Mouse (Mus musculus): ENCODE data around the gene Ccdc28b. TPM values are rescaled to one million over a fixed set of nuclear protein-coding genes. Genes with fewer than 3 reads are reported as not detected.
A peak's percentile ranks its signal among the peaks of the same experiment; 100 is the strongest.

Gene Ccdc28b
- 7.7 TPM for polyA plus RNA-seq (2012; fragmentation: generic; extraction: Trizol)
- long read RNA-seq, experiment 1, transcript Ccdc28b-201 (6 exons, 879 nt): major isoform, 8 of 11 reads
- long read RNA-seq, experiment 1, partial matches to known transcripts: 0 of 11 reads
- long read RNA-seq, experiment 1, other reads (novel, unspliced or antisense): 3 of 11 reads
- long read RNA-seq, experiment 2, partial matches to known transcripts: 0 of 1 reads
- long read RNA-seq, experiment 2, other reads (novel, unspliced or antisense): 1 of 1 reads

GRCm38 (mm10) chr4:129623681-129624091 lies at the start of gene Ccdc28b:
Gene Ccdc28b (minus strand): TSS chr4:129623947.
- peak within 1 kb of the TSS; percentile 55 for H3ac ChIP-seq (ENCODE audit: control insufficient read depth, insufficient read length, low read depth)
- peaks cover 20% of the 10 kb centered on the region for H3K36me3 ChIP-seq (ENCODE audit: control insufficient read depth, insufficient read depth)
- H3K79me3 ChIP-seq (ENCODE audit: low read depth): no peaks in the 10 kb centered on the region
- H3K4me3 ChIP-seq (ENCODE audit: insufficient read depth, poor library complexity, severe bottlenecking): peak within 1 kb of the TSS; percentile 29
- TF ChIP-seq MYOG (IDR thresholded peaks at IDR 0.05; ENCODE audit: control insufficient read depth, extremely low read depth, insufficient read length) (no peak), USF1 (IDR thresholded peaks at IDR 0.05; ENCODE audit: low read depth) (no peak), CTCF (IDR thresholded peaks at IDR 0.05; ENCODE audit: control insufficient read depth, insufficient read depth, insufficient read length) (no peak), FOSL1 (IDR thresholded peaks at IDR 0.05; ENCODE audit: insufficient read depth, low read length, poor library complexity, severe bottlenecking) (no peak)
- H3K79me2 ChIP-seq (ENCODE audit: control insufficient read depth, insufficient read depth): peaks cover 6% of the 10 kb centered on the region
- no peaks in the 10 kb centered on the region for H3K27me3 ChIP-seq (ENCODE audit: control insufficient read depth, insufficient read depth, insufficient read length)

- TF ChIP-seq MYOG (IDR thresholded peaks at IDR 0.05; ENCODE audit: control insufficient read depth, extremely low read depth, insufficient read length): no peak
- no peak for TF ChIP-seq CTCF (IDR thresholded peaks at IDR 0.05; ENCODE audit: control insufficient read depth, insufficient read depth, insufficient read length)
- no peak for TF ChIP-seq FOSL1 (IDR thresholded peaks at IDR 0.05; ENCODE audit: insufficient read depth, low read length, poor library complexity, severe bottlenecking)
- no peak for TF ChIP-seq MYOD1 (IDR thresholded peaks at IDR 0.05; ENCODE audit: control insufficient read depth, insufficient read length, low read depth)
- no peak for TF ChIP-seq CEBPB (IDR thresholded peaks at IDR 0.05; ENCODE audit: low read depth)
- no peak for TF ChIP-seq MAX (IDR thresholded peaks at IDR 0.05)
- TF ChIP-seq USF1 (IDR thresholded peaks at IDR 0.05; ENCODE audit: low read depth): no peak
These were observed 49.2 kb upstream of the Ccdc28b start for GRCm38 (mm10) chr4:129672878-129673449.

GRCm38 (mm10) chr4:129672083-129672877 lies 48.5 kb upstream of the Ccdc28b start, which contains the start of gene Kpna6:
Gene Kpna6 (minus strand): TSS chr4:129672767.
- Histone ChIP-seq H3K27me3 (ENCODE audit: control insufficient read depth, insufficient read depth, insufficient read length) (no peaks in the 10 kb centered on the region), H3K79me2 (ENCODE audit: control insufficient read depth, insufficient read depth) (peaks cover 50% of the 10 kb centered on the region), H3K4me3 (ENCODE audit: insufficient read depth, poor library complexity, severe bottlenecking) (peak within 1 kb of the TSS; percentile 93), H3K36me3 (ENCODE audit: control insufficient read depth, insufficient read depth) (peaks cover 9% of the 10 kb centered on the region), H3K79me3 (ENCODE audit: low read depth) (peaks cover 40% of the 10 kb centered on the region), H3ac (ENCODE audit: control insufficient read depth, insufficient read length, low read depth) (peak within 1 kb of the TSS; percentile 91)
- TF ChIP-seq CTCF (IDR thresholded peaks at IDR 0.05; ENCODE audit: control insufficient read depth, insufficient read depth, insufficient read length) (no peak), MAX (IDR thresholded peaks at IDR 0.05) (peak; percentile 30)

More at GRCm38 (mm10) chr4:129672878-129673449, 49.2 kb upstream of the Ccdc28b start:
- Histone ChIP-seq H3K36me3 (ENCODE audit: control insufficient read depth, insufficient read depth) (peaks cover 9% of the 10 kb centered on the region), H3K79me2 (ENCODE audit: control insufficient read depth, insufficient read depth) (peaks cover 48% of the 10 kb centered on the region), H3K79me3 (ENCODE audit: low read depth) (peaks cover 38% of the 10 kb centered on the region), H3K27me3 (ENCODE audit: control insufficient read depth, insufficient read depth, insufficient read length) (no peaks in the 10 kb centered on the region), H3ac (ENCODE audit: control insufficient read depth, insufficient read length, low read depth) (peak overlapping the region; percentile 61), H3K4me3 (ENCODE audit: insufficient read depth, poor library complexity, severe bottlenecking) (peak overlapping the region; percentile 93)

- H3K79me2 ChIP-seq (ENCODE audit: control insufficient read depth, insufficient read depth): peaks cover 57% of the 10 kb centered on the region
- H3K36me3 ChIP-seq (ENCODE audit: control insufficient read depth, insufficient read depth): peaks cover 9% of the 10 kb centered on the region
- H3K4me3 ChIP-seq (ENCODE audit: insufficient read depth, poor library complexity, severe bottlenecking): peak overlapping the region; percentile 93
- no peak for TF ChIP-seq FOSL1 (IDR thresholded peaks at IDR 0.05; ENCODE audit: insufficient read depth, low read length, poor library complexity, severe bottlenecking)
- TF ChIP-seq MAX (IDR thresholded peaks at IDR 0.05): no peak
- TF ChIP-seq CTCF (IDR thresholded peaks at IDR 0.05; ENCODE audit: control insufficient read depth, insufficient read depth, insufficient read length): peak; percentile 13
- TF ChIP-seq MYOD1 (IDR thresholded peaks at IDR 0.05; ENCODE audit: control insufficient read depth, insufficient read length, low read depth): no peak
- TF ChIP-seq MYOG (IDR thresholded peaks at IDR 0.05; ENCODE audit: control insufficient read depth, extremely low read depth, insufficient read length): no peak
- no peak for TF ChIP-seq CEBPB (IDR thresholded peaks at IDR 0.05; ENCODE audit: low read depth)
- peak; percentile 59 for TF ChIP-seq USF1 (IDR thresholded peaks at IDR 0.05; ENCODE audit: low read depth)
- H3ac ChIP-seq (ENCODE audit: control insufficient read depth, insufficient read length, low read depth): peak overlapping the region; percentile 91
- H3K27me3 ChIP-seq (ENCODE audit: control insufficient read depth, insufficient read depth, insufficient read length): no peaks in the 10 kb centered on the region
- peaks cover 45% of the 10 kb centered on the region for H3K79me3 ChIP-seq (ENCODE audit: low read depth)
These were observed 47.8 kb upstream of the Ccdc28b start for GRCm38 (mm10) chr4:129671491-129672082.

- no peak overlapping the region for H3ac ChIP-seq (ENCODE audit: control insufficient read depth, insufficient read length, low read depth)
- no peaks in the 10 kb centered on the region for H3K27me3 ChIP-seq (ENCODE audit: control insufficient read depth, insufficient read depth, insufficient read length)
- TF ChIP-seq MAX (IDR thresholded peaks at IDR 0.05) (no peak), USF1 (IDR thresholded peaks at IDR 0.05; ENCODE audit: low read depth) (no peak), CTCF (IDR thresholded peaks at IDR 0.05; ENCODE audit: control insufficient read depth, insufficient read depth, insufficient read length) (no peak), FOSL1 (IDR thresholded peaks at IDR 0.05; ENCODE audit: insufficient read depth, low read length, poor library complexity, severe bottlenecking) (no peak), MYOD1 (IDR thresholded peaks at IDR 0.05; ENCODE audit: control insufficient read depth, insufficient read length, low read depth) (no peak), CEBPB (IDR thresholded peaks at IDR 0.05; ENCODE audit: low read depth) (no peak), MYOG (IDR thresholded peaks at IDR 0.05; ENCODE audit: control insufficient read depth, extremely low read depth, insufficient read length) (no peak)
- H3K4me3 ChIP-seq (ENCODE audit: insufficient read depth, poor library complexity, severe bottlenecking): no peak overlapping the region
- peaks cover 51% of the 10 kb centered on the region for H3K79me2 ChIP-seq (ENCODE audit: control insufficient read depth, insufficient read depth)
- peaks cover 55% of the 10 kb centered on the region for H3K36me3 ChIP-seq (ENCODE audit: control insufficient read depth, insufficient read depth)
- peaks cover 23% of the 10 kb centered on the region for H3K79me3 ChIP-seq (ENCODE audit: low read depth)
These were observed 38.6 kb upstream of the Ccdc28b start for GRCm38 (mm10) chr4:129662255-129662813.
